Mouse (Mus musculus): ENCODE results near the gene Hist1h2ad.
"Not testable (repeated sequence)": the region's sequence is repeated elsewhere in the genome, so short reads cannot be mapped to it uniquely, and the experiment has no call there.

Hist1h2ad gene

DNA sequence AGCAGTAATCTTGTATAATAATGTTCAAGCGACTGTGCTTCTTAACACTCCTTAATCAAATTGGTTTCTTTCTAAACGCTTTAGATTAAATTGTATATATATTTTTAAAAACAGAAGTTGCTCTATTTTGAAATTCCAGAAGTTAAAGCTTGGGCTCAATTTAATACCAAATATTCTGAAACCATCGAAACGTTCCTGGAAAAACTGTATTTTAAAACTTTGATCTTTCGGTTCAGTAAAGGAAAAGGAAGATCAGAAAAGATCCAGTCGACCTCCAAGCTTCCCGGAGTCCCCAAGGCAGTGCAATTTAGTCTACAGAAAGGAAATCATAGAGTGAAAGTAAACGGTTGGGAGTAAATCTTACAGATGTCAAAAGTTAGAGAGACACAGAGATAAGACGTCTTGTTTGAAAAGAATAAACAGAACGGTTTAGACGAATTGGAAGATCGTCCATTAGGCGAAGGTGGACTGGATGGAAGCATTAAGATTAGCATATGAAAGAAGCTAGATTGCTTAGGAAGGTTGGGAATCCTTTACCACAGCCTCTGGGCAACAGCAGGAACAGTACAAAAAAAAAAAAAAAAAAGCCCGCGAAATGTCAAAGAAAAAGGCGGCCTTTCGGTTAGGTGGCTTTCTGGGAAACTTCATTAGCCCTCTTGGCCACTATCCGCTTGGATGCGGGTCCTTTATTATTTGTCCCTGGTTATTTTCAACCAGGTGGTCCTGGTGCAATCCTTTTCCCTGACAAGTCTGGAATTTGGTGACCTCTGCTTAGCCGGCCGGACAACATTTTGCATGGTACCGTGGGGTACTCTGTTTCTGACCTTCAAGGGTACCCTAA, 12.1 kb downstream of the Hist1h2ad start:
- peak; percentile 36 for DNase-seq

- no peak for DNase-seq
These were observed 12.7 kb downstream of the Hist1h2ad start for GRCm38 (mm10) chr13:23586940-23587225.

GRCm38 (mm10) chr13:23591206-23591605, 17.0 kb downstream of the Hist1h2ad start:
- no peak for DNase-seq

DNA sequence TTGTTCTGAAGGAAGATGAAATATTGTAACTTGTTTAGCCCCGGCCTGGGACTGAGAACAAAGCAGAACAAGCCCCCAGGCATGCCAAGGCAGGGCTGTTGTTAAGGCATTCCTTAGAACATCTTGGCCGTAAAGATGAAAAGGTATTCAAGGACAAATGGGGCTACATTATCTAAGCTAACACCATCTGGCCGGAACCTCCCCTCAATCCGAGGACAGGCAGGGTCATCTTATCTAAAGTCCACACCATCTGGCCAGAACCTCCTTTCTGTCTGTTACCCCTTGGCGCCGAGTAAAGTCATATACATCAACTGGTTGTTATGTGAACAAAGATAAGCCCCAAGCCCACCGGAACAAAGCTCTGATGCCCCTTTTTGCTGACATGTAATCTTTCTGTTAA, 17.7 kb downstream of the Hist1h2ad start:
- not testable (repeated sequence) for DNase-seq

DNA sequence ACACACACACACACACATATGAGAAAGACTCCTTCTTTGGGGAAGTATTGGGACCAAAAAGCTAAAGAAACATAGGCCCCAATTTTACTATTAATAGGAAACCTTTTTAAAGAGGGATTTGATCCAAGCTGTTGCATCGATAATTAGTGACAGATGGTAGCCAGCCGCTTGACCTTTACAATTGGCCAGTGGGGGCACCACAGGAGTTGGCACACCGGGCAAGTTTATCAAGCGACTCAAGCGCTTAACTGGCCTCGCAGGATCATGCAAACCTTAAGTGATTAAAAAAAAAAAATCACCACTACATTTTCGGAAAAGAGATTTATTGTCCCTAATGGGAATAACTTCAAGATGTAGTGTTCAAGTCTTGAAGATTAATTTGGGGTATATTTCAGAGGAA, 18.4 kb downstream of the Hist1h2ad start:
- DNase-seq = no peak

DNA sequence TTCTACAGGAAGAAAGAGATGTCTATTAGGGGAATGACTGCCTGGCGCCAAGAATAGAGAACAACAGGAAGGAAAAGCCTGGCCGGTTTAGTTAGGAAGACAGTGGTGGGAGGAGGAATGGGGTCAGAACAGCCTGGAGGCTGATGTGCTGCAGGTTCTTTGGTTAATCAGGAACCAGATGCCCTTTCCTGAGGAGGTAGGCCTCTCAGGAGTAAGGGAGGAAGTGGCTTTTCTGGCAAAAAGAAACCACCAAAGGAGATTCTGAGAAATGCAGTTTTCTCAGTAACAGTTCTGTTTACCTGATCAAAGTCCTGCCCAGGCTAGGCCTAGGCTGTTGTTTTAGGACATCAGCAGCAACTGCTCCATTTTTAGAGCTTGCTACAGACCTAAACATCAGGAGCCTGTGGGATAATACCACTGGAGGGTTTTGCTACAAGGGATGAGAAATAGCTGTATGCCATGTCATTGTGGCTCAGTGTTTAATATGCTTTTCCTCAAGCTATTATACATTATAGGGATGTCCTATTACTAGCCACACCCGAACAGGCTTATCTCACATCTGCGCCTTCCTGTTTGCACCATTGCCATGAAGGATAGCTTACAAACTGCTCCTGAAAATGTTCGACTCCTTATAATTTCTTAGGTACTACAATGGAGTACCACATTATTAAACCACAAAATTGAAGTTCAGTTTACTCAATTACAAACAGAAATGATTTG, 19.0 kb downstream of the Hist1h2ad start:
- no peak for DNase-seq

- DNase-seq = no peak
These were observed 21.0 kb downstream of the Hist1h2ad start for GRCm38 (mm10) chr13:23595185-23595584.

GRCm38 (mm10) chr13:23595622-23596372, 21.6 kb downstream of the Hist1h2ad start:
- no peak for DNase-seq

DNA sequence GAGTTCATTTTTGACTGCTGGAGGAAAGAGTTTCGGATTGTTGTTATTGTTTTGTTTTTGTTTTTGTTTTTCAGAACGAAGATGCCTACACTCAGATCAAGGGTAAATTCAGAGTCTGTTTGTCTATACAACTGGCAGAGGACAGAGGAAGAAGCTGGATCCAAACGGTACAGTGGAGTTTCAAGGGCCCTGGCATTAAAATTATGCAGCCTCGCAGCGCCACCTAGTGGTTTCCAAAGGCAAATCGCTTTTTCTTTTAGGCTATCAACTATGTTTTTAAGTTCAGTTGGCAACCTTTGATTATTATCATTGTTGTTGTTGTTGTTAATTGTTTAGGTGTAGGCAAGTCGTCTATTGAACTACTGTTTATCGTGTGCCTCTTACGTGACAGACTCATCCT, 23.8 kb downstream of the Hist1h2ad start:
- DNase-seq = peak; percentile 88 to 90

DNA sequence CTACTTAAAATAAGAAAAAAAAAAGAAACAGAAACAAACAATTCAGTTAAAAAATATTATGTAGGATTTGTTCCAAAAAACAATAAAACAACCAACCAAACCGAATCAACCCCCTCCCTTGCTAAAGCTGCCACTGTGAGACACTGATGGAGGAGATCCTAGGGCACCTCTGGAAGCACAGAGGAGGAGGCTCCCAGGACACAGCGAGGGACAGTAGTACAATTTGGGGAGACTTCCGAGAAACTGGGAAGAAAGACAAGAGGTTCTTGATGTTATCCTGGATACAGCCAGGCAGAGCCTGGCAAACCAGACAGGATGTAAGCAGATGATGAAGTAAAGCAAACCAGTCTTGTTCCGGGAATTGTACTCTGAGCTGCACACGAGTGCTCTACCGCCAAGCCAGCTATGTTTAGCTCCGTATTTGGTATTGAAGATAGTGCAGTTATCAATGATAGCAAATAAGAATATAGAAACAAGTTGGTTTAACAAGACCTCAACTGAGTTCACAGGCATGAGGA, 29.1 kb downstream of the Hist1h2ad start:
- no peak for DNase-seq

- no peak for DNase-seq
These were observed 30.3 kb downstream of the Hist1h2ad start for GRCm38 (mm10) chr13:23604452-23604851.

DNA sequence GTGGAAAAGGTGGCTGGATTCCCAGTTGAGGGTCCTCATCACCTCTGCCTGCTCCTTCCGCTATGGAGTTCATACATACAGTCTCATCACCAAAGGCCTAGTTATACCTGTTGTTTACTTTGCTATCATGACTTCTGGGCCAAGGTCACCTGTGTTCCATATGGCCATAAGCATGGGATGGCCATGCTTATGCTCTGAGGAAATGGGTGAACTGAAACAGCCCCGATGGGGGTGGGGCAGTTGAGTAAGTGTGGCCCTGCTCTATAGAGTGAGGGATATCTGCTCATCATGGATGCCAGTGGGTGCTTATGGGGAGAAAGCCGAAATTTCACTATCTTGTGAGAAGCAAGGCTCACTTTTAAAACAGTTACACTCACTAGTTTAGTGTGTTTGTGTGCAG, 30.9 kb downstream of the Hist1h2ad start:
- DNase-seq = no peak

DNA sequence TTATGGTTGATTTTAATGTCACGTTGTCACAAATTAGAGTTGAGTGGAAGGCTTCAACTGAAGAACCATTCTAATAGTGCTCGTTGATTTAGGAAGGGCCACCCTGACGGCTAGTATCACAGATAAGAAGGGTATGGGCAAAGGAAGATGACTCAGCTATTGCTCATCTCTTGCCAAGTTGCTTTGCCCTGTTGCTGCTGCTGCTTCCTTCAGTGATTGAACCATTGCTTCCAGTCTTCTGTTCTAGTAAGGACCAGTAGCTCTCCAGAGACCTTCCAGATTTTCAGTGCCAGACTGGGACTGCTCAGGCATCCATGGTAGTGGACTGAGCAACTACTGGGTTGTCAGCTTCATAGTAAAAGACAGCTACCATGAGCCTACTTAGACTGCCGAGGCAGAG, 35.0 kb downstream of the Hist1h2ad start:
- no peak for DNase-seq

- DNase-seq = no peak
These were observed 35.7 kb downstream of the Hist1h2ad start for GRCm38 (mm10) chr13:23609844-23610243.

GRCm38 (mm10) chr13:23610393-23610792, 36.2 kb downstream of the Hist1h2ad start:
- no peak for DNase-seq

DNA sequence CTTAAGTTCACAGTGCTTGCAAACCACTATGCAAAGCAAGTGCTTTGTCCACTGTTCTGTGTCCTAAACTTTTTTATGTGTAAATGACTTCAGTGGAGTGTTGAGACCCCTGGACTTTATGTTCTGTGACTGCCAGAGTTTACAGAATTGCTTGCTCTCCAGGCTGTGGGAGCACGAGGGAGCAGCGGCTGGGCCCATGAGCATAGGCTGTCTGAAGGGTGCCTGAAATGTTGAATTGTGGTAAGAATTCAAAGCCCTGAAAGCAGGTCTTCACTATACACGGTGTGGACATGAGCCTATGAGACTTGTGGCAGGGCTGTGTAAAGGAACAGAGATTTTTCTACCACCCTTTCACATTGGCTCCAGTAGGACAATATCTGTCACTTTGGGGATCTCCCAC, 37.5 kb downstream of the Hist1h2ad start:
- DNase-seq = no peak

GRCm38 (mm10) chr13:23620056-23620732, 46.0 kb downstream of the Hist1h2ad start:
- DNase-seq = peak in 1 of 2 experiments; percentile 5

DNA sequence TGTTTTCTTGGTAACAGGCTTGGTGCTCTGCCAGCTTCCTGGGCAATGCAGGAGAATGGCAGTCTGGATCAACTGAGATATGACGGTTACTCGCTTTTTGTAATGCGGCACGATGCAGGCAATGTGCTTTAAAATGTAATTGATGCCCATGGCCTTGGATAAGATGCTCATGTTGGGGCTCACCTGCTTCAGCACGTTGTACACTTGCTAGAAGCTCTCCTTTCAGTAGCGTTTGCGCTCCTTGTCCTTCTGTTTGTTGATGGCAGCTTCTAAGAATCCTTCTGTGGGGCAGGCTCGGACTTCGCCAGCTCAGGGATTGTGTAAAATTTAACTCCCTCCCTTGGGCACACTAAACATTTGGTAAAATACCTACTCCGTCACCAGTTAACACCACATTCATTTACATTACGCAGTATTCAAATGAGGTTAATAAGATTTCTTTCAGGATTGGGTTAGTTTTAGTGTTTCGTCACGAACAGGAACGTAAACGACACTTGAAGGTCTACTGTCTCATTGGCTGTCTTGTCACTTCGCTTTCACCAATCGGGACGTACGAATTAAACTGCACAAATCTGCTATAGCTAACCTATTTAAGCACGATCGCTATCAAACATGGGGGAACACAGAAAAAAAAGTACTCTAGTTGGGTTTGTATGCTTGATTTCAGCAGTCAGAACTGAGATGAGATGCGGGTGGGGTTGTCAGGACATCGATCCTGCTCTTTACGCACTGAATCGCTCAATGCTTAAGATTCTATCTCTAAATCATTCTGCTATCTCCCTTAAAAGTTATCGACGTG, 46.8 kb downstream of the Hist1h2ad start, which contains the start of gene Hist1h2be:
Hist1h2be (minus strand) TSS at position 392 of the 799 bp plus-strand sequence.
- peak; percentile 73 to 77 for DNase-seq

GRCm38 (mm10) chr13:23621532-23622174, 47.5 kb downstream of the Hist1h2ad start:
- DNase-seq = peak; percentile 83 to 88

- peak; percentile 88 to 90 for DNase-seq
These were observed 48.0 kb downstream of the Hist1h2ad start, which contains the start of gene Hist1h1e for GRCm38 (mm10) chr13:23622175-23622671. TSS of gene Hist1h1e (minus strand) at chr13:23622558.

All from B cell, adult 2 months (primary cell).